Mouse (Mus musculus) kidney, postnatal 36 days (tissue): Measurements from ENCODE around the gene Arhgdib.
A peak's percentile ranks its signal among the peaks of the same experiment; 100 is the strongest.

Experiments
- DNase-seq, 2 experiments: peaks; one replicate each; pipeline ENCODE4 v3.0.0; 2021 to 2022; ENCODE audit warnings: mixed read lengths in 2 of 2

The Arhgdib gene

DNA sequence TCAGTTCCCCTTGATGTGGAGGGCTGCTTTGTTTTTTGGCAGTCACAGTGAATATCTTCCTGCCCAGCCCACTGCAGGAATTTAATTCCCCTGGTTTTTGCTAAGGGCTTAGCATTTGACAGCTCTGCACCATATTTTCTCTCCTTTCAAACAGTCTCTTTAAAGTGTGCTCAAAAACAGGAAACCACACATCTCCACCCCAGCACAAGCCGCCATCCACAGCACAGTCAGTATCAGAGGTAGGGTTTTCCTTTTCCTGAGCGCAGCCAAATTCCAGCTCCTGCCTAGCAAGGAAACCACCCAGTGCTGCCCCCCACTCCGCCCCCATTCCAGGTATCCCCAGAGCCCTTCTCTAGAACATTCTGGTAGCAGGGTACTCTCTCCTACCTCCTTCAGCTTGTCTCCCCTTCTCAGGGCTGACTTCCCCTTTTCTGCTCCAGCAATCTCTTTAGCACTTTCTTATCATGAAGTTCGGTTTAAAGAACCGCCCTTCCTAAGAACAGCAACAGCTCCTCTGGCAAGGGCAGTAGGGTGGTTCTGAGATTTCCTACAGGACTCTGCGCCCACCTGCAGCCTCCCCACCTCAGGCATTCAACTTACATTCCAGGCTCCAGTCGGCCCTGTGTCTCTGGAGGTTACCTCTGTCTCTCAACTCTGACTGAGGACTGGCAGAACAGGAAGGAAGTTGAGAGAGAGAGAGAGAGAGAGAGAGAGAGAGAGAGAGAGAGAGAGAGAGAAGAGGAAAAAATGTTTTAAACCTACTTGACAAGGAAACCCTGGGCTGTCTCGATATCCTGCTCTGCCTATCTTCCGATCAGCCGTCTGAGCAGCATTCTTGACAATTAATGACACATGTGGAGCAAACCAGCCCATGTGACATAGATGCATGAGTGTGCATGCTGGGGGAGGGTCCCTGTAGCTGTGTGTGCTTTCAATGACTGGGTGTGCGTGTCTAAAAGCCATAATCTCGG lies at the start of gene Arhgdib:
Gene Arhgdib, minus strand, starts transcription at position 849 of the 971 bp plus-strand sequence.
- DNase-seq, result peak; percentile 59 to 62

DNA sequence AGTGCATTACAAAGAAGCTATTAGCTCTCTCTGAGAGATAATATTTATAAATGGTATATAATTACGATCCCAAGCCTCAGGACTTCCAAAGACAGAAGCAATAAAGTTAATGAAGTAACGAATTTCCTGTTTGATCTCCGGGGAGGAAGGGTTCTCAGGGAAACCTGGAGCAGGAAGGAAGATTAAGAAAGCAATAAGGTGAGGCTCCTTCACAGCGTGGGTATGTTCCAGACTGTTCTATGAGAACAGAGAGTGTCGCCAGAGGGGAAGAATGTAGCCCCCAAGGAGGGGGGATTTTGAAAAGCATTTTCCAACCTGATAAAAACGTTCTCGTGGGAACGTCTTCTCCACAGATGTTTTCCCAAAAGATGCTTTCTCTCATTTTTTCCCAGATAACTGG lies 48.9 kb upstream of the Arhgdib start:
- DNase-seq, result no peak

DNA sequence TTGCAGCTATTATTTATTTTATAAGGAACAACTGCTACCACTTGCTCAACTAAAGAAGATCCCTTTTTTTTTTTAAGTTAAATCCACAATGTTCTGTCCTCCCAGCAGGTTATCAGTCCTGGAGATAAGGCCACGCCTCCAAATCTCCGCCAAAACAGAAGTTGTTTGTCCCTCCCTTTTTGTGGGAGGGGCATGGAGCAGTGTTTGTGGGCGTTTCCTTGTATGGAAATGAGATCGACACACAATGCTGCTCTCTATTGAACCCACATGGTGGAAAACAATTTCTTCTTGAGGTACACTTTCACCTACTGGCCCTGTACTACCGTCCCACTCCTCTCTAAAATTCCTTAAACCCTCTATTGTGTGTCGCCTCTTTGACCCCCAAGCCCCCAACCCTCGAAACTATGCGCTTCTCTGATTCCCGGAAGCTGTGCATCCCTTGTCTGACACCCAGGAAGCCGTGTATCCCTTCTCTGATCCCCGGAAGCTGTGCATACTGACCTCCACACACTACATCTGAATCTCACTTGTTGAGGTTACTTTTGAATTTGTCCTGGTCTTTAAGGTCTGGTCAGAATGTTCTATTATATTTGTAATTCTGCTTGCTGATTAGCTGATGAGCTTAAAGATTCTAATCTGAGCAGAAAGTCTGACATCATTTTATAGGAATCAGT lies 48.3 kb upstream of the Arhgdib start:
- DNase-seq, result peak in 1 of 2 experiments; percentile 19

DNA sequence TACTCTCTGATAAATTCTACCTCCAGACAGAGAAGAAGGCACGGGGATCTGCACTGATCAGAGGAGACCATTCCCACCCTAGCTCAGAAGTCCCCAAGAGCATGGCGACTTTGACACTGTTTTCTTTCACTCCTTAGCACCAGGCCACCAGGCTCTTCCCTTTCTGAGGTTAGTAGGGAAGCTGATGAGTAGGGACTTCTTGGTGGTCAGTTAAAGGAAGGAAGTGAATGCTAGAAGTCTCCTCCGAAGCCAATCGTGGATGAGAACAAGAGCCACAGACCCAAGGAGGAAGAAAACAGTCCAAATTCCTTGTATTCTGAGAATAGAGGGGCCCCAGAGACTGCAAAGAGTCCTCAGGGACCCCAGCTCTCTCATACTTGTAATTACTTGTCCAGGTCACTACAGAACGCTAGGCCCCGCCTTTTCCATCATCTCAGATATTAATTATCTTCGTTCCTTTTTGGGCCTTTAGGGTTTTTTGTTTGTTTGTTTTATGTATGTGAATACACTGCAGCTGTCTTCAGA lies 46.9 kb upstream of the Arhgdib start:
- DNase-seq, result no peak

DNA sequence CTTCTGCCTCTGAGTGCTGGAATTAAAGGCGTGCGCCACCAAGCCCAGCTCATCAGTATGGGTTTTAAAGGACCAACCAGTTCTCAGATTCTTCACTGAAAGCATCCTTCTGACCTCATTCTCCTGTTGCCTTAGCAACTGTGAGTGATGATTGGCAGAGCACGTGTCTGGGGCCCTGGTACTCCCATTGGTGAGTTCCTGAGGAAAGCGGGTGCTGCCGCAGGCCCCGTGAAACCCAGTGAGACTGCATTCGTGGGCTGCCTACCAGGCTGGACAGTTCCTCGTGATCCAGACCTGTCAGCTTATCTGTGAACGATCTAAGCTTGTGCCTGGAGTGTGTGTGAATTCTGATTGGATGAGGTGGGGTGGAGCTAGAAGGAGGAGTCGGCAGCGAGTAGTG lies 45.0 kb upstream of the Arhgdib start:
- no peak for DNase-seq

DNA sequence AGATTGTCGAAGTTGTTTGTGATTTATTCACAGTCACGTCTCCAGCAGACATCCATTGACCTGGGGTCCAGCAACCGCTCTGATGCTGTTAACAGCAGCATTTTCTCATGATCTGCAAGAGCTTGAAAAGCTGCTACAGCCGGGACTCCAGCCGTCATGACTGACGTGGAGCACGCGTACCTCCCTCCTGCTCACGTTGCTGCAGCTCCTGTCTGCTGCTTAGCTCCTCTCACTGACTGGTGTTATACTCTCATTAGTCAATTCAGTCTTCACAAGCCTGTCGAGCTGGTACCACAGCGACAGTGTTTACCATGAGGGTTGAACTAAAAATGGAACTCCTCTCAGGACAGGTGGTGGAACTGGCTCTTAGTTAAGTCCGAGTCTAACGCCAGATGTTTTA lies 44.3 kb upstream of the Arhgdib start:
- no peak for DNase-seq

DNA sequence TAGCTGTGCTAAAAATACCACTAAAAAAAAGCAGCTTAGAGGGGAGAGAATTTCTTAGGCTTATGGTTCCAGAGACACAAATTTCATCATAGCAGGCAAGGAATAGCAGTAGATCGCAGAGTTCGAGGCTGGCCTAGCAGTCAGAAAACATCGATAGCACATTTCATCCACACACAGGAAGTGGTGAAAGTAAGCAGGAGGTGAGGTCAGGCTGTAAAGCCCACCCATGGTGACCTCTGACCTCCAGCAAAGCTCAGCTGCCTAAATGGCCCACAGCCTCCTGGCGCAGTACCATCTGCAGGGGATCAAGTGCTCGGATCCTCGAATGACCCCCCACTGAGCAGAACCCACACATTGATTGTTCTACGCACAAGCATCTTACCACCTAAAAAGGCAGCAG lies 41.5 kb upstream of the Arhgdib start:
- DNase-seq, result no peak

DNA sequence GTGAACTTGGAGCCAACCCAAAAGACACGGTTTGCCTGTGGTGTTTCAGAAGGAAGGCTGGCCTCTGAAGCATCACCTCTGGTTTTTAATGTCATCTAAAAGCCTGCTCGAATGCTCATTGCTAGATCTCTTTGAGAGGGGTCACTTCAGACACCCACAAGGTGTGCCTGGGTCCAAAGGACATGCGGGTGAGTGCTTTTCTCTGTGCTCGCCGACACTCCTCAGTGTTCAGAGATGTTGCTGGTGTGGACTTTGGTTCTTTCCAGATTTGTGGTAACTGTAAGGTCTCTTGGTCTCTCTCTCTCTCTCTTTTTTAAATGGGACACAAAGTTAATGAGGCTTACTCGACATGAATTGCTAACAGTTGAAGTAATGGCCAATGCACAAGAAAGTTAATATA lies 40.9 kb upstream of the Arhgdib start:
- no peak for DNase-seq

DNA sequence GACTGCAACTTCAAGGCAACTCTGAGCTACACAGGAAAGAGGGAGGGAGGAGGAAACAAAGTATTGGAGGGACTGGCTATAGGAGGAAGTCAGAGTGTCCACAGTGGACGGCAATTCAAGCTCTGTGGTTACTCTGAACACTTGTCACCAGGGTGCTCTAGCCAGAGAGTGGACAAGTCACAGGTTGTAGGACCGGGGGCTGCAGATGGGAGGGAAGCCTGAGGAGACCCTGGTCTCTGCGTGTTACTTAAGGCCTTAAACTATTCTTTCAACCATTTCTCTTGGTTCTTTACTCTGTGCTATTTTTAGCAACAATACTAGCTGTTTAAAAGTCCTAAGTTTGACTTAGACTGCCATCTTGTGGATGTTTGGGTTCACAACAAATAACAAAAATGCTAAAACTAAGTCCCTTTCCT lies 38.6 kb upstream of the Arhgdib start:
- no peak for DNase-seq

DNA sequence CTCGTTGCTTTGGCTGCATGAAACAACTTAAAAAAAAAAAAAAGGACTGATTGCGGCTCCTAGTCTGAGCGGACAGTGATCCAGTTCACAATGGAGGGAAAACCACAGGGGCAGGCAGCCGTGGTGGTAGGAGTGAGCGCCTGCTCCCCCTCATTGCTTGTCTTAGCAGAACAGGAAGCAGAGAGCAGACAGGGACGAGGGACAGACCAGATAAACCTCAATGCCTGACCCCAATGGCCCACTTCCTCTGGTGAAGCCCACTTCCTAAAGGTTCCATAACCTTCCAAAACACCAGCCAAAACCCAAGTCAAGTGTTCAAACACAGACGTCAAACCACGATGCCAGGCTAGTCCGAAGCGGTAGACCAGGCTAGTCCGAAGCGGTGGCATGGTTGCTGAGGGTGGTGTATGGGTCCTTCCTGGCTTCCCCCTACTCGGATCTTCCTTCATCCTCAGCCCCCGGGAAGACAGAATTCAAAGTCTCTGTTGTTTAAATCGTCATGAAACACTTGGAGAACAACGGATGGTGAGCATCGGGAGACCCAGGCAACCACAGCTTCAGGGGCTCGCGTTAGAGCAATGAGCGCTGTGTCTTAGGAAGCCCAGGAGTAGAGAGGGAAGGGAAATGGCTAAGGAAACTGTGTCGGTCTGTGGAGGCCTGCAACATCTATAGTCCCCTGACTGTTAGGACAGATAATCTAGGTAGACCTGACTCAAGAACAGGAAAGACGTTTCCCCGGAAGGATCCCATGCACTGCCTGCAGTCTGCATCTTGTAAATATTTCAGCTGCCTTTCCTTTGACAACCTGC lies 37.8 kb upstream of the Arhgdib start:
- no peak for DNase-seq

DNA sequence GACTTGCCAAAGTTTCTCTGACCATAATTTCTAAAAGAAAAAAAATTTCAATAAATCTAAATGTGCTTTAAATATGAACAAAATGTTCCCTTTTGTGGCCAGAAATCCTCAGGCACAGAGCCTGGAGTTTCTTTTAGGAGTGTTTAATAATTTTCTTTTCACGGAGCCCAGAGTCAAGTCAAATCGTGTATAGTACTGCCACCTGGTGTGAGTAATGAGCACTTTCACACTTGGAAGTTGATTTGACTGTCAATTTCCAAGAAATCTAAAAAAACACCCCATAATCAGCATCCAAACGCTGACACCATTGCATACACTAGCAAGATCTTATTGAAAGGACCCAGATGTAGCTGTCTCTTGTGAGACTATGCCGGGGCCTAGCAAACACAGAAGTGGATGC lies 27.2 kb upstream of the Arhgdib start:
- peak; percentile 26 to 28 for DNase-seq

DNA sequence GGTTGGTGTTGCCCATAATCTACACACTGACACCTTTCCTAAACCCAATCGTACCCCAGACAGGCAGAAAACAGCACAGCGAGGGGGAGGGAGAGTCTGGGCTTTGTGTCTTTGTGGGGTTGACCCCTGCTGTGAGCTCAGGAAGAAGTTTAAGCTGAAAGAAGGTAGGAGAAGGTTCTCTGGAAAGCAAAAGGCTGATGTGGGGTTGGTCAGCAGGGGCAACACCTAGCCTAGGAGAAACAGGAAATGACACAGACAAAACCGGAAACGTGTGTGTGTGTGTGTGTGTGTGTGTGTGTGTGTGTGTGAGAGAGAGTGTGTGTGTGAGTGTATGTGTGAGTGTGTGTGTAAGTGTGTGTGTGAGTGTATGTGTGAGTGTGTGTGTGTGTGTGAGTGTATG lies 25.8 kb upstream of the Arhgdib start:
- DNase-seq, result no peak

DNA sequence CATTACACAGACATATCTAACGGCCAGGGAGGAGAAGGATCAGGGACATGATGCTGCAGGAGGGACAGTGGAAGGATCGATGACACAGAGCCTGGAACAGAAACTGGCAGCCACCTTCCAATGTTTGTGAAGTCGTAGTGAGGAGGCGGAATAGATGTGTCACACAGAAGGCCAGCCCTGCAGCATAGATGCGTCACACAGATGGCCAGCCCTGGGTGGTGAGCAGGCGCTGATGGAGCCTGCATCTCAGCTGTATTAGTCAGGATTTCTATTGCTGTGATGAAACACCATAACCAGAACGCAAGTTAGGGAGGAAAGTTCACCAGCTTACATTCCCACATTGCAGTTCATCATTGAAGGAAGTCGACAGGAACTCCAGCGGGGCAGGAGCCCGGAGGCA lies 24.2 kb upstream of the Arhgdib start:
- DNase-seq, result no peak

DNA sequence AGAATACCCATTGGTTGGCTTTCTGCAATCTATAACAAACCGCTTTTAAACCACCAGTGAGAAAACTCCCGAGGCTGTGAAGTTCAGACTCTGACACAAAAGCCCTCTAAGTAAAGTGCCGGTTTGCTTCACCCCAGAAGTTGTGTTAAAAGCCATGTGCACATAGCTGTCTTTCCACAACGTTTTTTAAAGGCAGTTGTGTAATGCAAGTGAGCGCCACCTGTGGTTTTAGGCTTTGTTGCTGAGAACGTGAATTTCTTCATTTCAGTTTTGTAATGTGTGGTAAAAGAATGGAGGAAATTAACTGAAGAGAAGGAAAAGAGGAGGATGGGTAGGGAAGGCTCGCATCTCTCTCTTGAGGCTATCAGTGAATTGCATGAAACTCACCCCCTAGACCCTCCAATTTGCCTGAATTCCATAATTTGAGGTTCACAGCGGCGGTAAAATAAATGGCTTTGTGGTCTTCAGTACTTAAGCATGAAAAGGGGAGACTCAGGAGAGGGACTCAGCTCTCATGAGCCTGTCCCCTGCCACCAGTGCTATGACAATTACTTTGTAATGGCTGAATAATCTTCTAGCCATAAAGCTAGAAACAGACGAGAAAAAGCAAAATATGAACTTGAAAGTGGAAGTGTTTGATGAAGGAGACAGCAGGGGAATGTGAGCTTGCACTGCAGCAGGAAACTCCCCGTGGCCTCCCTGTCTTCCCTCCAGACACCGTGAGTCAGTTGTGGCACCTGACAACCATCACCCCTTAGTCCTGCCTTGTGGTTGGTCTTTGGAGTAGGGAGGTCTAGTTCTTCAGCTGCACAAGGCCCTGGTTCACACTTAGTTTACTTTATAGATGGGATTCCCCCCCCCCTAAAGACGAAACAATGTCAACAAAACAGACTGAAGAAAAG lies 23.2 kb upstream of the Arhgdib start:
- no peak for DNase-seq

DNA sequence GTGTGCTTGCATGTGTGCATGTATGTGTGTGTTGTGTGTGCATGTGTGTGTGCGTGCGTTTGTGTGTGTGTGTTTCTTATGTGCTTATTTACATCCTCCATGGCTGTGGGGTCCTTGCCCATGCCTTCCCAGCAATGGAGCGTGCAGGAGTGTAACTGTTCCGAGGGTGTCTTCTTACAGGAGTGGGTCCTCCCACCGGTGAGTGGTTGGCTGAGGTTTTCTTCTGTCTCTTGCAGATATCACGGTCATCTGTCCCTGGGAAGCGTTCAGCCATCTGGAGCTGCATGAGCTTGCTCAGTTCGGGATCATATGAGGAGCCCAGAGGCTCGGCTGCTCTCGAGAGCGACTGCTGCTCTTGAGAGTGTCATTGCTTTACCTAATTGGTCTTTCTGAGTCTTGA lies 21.3 kb upstream of the Arhgdib start:
- DNase-seq, result no peak

DNA sequence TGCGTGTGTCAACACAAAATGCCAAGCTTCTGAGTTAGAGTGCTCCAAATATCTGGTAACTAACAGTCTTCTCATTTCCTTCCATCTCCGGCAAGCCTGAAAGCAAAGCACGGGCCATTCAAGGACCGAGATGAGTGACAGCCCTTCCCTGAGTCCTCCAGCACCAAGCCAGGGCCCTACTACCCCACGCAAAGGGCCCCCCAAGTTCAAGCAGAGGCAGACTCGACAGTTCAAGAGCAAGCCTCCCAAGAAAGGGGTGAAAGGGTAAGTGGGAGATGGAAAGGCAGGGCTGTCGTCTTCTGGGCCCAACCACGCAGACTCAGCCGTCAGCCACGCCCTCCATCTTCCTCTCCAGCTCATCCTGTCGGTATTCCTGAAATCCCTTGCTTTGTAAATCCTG lies 17.4 kb upstream of the Arhgdib start:
- DNase-seq, result no peak

DNA sequence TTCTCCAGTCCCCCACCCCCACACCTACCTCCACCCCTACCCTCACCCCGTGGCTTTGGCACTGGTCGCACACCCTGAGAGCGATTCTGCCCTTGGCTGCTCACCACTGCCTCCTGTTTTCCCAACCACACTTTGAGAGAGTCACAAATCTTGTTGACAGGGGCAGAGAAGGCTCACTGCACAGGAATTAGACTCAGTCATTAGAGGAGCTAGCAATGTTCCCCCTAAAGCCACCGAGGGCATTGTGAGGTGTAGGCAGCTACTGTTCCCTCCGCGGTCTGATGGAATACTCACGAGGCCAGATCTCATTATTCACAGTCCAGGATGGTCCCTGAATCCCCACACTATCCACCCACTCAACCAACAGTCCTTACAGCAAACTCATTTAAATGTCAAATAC lies 15.4 kb upstream of the Arhgdib start:
- no peak for DNase-seq

DNA sequence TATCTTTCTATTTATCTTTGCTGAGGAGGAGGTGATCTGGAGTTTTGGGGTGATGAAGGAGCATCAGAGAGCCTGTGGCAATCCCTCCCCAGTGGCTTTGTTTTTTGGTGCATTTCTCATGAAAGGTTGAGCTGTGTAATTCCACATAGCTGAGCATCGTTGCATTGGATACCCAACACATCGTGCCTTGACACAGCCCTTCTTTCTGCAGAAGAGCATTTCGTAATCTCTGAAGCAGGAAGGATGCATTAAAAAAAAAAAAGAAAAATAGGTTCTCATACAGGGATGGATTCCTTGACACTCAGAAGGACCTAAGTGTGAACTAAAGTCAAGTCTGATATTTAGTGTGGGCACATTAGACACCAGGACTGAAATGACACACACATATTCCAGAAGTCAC lies 13.5 kb upstream of the Arhgdib start:
- no peak for DNase-seq

DNA sequence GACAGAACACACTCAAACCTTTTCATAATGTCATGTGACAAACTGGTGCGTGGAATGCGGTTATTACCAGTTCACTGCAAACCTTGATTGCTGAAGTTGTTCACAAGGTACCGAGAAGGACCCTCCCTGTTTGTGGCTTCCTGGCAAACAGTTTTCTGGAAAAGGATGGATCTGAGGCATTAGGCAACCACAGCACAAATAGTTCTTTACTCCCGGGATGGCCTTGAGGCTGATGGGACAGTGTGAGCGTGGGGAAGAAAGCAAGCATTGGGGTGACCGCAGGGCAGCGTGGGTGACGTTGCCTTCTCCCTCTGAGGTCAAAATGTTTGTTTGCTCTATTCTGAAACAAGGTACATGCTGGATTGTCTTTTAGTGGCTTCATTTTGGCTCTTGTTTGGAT lies 13.0 kb upstream of the Arhgdib start:
- DNase-seq, result no peak

DNA sequence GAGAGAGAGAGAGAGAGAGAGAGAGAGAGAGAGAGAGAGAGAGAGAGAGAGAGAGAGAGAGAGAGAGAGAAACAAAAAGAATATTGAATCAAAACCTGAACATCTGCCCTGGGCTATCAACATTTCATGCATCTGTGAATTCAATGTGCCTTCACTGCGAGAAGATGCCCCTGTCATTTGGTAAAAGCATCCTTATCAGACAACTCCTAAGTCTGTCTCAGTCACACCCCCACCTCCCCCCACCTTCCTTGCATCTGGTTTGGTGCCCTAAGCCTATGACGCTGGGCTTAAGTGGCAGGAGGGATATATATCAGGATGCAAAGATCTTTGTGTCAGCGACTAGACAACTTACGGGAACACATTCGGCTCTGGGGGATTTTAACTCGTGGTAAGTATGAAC lies 12.5 kb upstream of the Arhgdib start:
- DNase-seq, result no peak

DNA sequence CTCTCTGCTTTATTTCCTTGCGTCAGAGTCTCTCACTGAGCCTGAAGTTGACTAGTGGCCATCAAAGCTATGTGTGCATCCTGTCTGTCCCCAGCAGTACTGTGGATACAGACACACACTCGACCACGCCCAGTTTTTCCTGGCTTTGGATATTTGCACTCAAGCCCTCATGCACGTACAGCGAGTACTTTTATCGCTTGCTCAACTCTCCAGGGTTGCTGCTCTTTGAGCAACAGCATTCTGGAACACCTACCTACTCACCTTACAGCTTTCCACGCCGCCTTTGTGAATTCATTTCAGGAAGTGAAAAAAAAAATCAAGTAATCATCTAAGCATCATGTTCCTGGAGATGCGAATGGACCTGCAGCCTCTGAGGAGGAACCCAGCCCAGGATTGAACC lies 11.2 kb upstream of the Arhgdib start:
- DNase-seq, result no peak

DNA sequence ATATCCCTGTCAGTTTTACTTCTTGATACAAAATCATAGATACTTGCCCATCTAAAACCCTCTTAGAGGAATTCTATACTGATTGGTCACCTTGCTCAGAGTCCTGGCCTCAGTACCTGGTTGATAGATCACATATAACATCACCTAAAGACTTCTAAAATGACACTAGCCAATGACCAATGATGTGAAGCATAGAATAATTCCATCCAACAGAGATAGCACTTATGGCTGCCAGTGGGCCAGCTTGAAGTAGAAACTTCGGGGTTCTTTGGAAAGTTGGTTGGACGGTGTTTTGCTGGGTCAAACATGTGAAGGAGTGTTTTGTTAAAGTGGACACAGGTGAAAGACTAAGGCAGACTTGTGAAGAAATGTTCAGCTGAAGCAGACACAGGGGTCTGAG lies 8.5 kb upstream of the Arhgdib start:
- no peak for DNase-seq
